Mouse (Mus musculus) olfactory bulb, adult 2 months (tissue): ENCODE measurements at regions not wholly inside any gene's neighbourhood (a gene's known extent, or its start where the extent isn't known, plus 50 kb on each side); places are given as distances from the start of the nearest gene placed in this dataset.

Source experiments
- CTCF ChIP-seq: fragments of 200-500 bp; IDR thresholded peaks from 2 replicates; pipeline ENCODE4 v1.5.1; 2012; ENCODE audit warnings: low read depth, mild to moderate bottlenecking, low read length, moderate library complexity; ENCODE audit not compliant: insufficient read depth
- POLR2A ChIP-seq: fragments of 200-500 bp; IDR thresholded peaks from 2 replicates; pipeline ENCODE4 v1.6.1; 2012; ENCODE audit warnings: mild to moderate bottlenecking, low read depth, low read length, moderate library complexity; ENCODE audit not compliant: insufficient read depth

DNA sequence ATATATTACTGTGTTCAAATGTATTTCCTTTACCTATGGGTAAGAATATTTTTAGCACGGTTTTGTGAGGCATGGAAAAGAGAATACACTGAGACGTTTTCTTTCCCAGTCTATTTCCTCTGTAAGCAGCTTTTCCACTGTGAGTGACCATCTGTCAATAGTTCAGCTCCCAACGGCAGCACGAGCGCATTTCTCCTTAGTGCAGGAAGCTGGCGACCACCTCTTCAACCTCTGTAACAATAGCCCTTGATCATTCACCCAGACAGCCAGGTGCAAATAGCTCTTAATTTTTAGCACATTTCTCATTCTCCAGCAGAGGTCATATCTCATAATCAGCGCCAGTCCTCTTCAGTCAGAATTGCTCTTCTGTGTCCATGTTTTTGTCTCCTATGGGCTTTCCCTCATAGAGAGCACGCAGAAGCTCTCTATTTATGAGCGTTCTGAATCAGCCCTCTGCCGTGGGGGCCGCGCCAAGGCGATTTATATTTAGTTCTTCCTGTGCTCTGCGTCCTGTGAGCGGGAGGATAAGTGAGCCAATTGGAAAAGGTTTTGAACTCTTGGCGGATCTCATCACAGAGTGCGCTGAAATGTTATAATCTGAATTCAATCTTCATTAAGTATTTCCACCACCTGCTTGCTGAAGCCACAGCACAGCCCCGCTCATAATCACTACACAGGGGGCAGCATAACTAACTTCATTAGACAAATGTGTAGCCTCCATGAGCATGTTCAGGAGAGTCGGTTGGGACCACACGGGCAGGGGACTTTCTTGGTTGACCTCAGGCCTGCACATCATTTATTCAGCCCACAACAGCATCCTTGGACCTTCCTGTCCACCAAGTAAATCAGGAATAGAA is 171.3 kb upstream of the Slc24a2 start:
- TF ChIP-seq POLR2A = no peak
- TF ChIP-seq CTCF = no peak
